Mouse (Mus musculus) stomach, postnatal 0 days (tissue): ENCODE data around the gene 1700008O03Rik. TPM values are rescaled to one million over a fixed set of nuclear protein-coding genes. Genes with fewer than 3 reads are reported as not detected.

ENCODE experiments used
- ATAC-seq: fragments of 200-750 bp; cut with Nextera tagmentation; 2 replicates; pipeline ENCODE4 v1.8.0; 2017; ENCODE audit not compliant: low FRiP score, low TSS enrichment
- DNase-seq: peaks from one replicate; pipeline ENCODE4 v3.0.0-alpha.2; 2016; ENCODE audit warnings: low spot score
- H3K27ac ChIP-seq: fragments of 300-500 bp; sonication (generic); replicated peaks from 2 replicates; pipeline ENCODE4 v1.5.1; 2014; ENCODE audit warnings: mild to moderate bottlenecking, control low read depth
- H3K27me3 ChIP-seq: fragments of 300-500 bp; sonication (generic); 2 replicates; pipeline ENCODE4 v1.6.1; 2014; ENCODE audit warnings: low read length; ENCODE audit not compliant: control insufficient read depth, insufficient read depth
- H3K36me3 ChIP-seq: fragments of 300-500 bp; sonication (generic); 2 replicates; pipeline ENCODE4 v1.6.1; 2014; ENCODE audit warnings: low read length, mixed read lengths; ENCODE audit not compliant: control insufficient read depth, insufficient read depth
- H3K4me1 ChIP-seq: fragments of 300-500 bp; sonication (generic); replicated peaks from 2 replicates; pipeline ENCODE4 v1.6.1; 2014; ENCODE audit warnings: antibody characterized with exemption; ENCODE audit not compliant: control insufficient read depth, insufficient read depth
- H3K4me2 ChIP-seq: fragments of 300-500 bp; sonication (generic); replicated peaks from 2 replicates; pipeline ENCODE4 v1.6.1; 2014; ENCODE audit warnings: low read depth, mild to moderate bottlenecking, control low read depth, moderate library complexity
- H3K4me3 ChIP-seq: fragments of 300-500 bp; sonication (generic); 2 replicates; pipeline ENCODE4 v1.5.1; 2014; ENCODE audit warnings: low read depth, low read length, control low read depth
- H3K9ac ChIP-seq: fragments of 300-500 bp; sonication (generic); 2 replicates; pipeline ENCODE4 v1.6.1; 2014; ENCODE audit warnings: mild to moderate bottlenecking, low read length, control low read depth, mixed read lengths
- H3K9me3 ChIP-seq: fragments of 300-500 bp; sonication (generic); 2 replicates; pipeline ENCODE4 v1.6.1; 2016; ENCODE audit warnings: low read length; ENCODE audit not compliant: control insufficient read depth
- CTCF ChIP-seq: IDR thresholded peaks from 2 replicates; pipeline ENCODE4 v1.5.1; 2016; ENCODE audit warnings: antibody characterized with exemption, low read depth, mild to moderate bottlenecking, moderate library complexity
- EP300 ChIP-seq: optimal IDR thresholded peaks from 2 replicates; pipeline ENCODE3; 2016; ENCODE audit warnings: antibody characterized with exemption
- WGBS: fragments of 180-500 bp; shearing (Covaris S2); extraction: QIAGEN DNeasy Blood & Tissue Kit; methylation state at CpG from one replicate; pipeline ENCODE4 v1.1.7; 2014; 5-methylcytosine and 5-hydroxymethylcytosine counted together
- polyA plus RNA-seq: library from polyadenylated mRNA; unstranded; fragments of >200 nt; fragmentation: Nextera tagmentation; extraction: Ambion mirVana; gene quantifications from 2 replicates; pipeline ENCODE4 v1.2.1, GENCODE M21; 2015

The 1700008O03Rik gene
- polyA plus RNA-seq, 1 experiment from 2014 or later = 0.68 TPM

DNA sequence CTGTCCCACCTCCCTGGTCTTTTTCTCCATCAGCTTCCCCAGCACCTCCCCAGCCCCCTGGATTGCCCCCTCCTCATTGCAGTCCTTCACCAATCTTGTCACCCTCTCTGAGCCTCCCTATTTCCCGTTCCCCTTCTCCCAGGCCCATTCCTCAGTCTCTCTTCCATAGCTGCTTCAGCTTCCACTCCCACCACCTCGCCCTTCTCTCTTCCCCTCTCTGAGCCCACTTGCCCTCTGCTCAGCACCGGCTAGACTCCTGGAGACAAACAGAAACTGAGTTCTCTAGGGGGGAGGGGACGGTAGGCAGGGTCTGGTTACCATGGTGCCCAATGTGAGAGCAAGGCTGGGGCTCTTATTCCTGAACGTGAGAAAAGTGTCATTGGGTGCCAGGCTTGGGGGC is 10.9 kb downstream of the 1700008O03Rik start:
- WGBS = 6% methylated on average over 5 of the region's 5 CpGs
- Histone ChIP-seq H3K36me3 (no peaks in the 10 kb centered on the region), H3K4me1 (peaks cover 6% of the 10 kb centered on the region; the same call in 1 of the 2 replicates), H3K9me3 (no peaks in the 10 kb centered on the region), H3K4me3 (peak overlapping the region; percentile 56; the same call in 1 of the 2 replicates), H3K27ac (no peak overlapping the region), H3K9ac (peak overlapping the region; percentile 59), H3K27me3 (no peaks in the 10 kb centered on the region), H3K4me2 (peak overlapping the region; percentile 78)
- no peak for ATAC-seq
- no peak for DNase-seq
- TF ChIP-seq EP300 (no peak), CTCF (no peak)

DNA sequence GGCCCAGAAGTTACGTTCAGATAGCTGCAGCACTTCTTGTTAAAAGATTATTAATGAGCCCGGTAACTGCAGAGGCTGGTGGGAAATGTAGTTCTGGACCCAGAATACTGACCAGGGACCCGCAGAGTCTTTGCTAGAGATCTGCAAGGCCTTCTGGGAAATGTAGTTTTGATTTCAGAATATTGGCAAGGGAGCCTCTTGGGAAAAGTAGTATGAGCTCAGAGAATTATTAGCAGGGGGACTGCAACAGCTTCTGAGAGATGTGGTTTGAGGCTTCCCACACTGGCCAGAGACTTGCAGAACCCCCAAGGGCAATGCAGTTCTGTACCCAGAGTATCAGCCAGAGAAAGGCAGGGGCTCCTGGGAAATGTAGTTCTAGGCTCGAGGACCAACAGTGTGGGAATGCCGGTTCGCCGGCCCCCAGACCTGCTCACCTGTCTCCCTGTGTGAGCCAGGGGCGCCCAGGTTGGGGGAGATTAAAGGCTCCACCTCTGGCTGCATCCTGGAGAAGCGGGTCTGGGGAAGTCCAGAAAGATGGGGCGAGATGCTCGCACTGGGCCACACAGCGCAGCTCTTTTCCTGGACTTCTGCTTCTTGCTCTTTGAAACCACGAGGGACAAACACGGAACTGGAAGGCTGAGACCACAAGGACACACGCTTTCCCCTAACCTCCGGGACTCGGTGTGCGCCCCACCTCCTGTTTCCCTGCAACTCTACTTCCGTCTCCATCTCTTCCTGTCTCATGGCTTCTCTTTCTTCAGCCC is 11.5 kb downstream of the 1700008O03Rik start:
- DNase-seq = peak; percentile 75
- peak overlapping the region; percentile 56 for H3K4me3 ChIP-seq
- peak; percentile 94 for ATAC-seq
- H3K27ac ChIP-seq = peak overlapping the region; percentile 40; the same call in 1 of the 2 replicates
- H3K4me1 ChIP-seq = peaks cover 6% of the 10 kb centered on the region; the same call in 1 of the 2 replicates
- no peaks in the 10 kb centered on the region for H3K27me3 ChIP-seq
- peak overlapping the region; percentile 78 for H3K4me2 ChIP-seq
- TF ChIP-seq EP300 = no peak
- no peak for TF ChIP-seq CTCF
- H3K36me3 ChIP-seq = no peaks in the 10 kb centered on the region
- WGBS = under 1% methylated on average over 19 of the region's 19 CpGs
- H3K9ac ChIP-seq = peak overlapping the region; percentile 59
- no peaks in the 10 kb centered on the region for H3K9me3 ChIP-seq

DNA sequence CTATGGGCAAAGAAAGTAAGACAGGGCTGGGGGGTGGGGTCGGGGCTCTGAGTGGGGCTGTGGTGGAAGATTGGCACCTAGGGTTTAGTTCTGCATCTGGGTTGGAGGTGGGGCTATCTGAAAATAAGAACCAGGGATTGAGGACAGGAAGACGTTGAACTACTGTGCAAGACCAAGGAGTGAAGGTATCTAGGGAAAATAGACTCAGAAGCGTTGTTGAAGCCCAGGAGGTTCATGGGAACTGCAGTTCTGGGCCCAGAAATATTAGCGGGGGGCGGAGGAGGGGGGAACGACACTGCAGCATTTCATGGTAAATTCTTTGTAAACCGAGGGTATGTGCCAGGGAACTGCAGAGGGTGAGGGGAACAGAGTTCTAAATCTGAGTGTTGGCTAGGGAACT is 12.2 kb downstream of the 1700008O03Rik start:
- Histone ChIP-seq H3K27me3 (no peaks in the 10 kb centered on the region), H3K4me1 (peaks cover 6% of the 10 kb centered on the region; the same call in 1 of the 2 replicates), H3K4me2 (peak overlapping the region; percentile 78), H3K4me3 (peak overlapping the region; percentile 56), H3K9ac (peak overlapping the region; percentile 24; the same call in 1 of the 2 replicates), H3K9me3 (no peaks in the 10 kb centered on the region), H3K27ac (no peak overlapping the region), H3K36me3 (no peaks in the 10 kb centered on the region)
- ATAC-seq = peak; percentile 40; the same call in 1 of the 2 replicates
- 13% methylated on average over 7 of the region's 7 CpGs for WGBS
- TF ChIP-seq CTCF (no peak), EP300 (no peak)
- DNase-seq = no peak

DNA sequence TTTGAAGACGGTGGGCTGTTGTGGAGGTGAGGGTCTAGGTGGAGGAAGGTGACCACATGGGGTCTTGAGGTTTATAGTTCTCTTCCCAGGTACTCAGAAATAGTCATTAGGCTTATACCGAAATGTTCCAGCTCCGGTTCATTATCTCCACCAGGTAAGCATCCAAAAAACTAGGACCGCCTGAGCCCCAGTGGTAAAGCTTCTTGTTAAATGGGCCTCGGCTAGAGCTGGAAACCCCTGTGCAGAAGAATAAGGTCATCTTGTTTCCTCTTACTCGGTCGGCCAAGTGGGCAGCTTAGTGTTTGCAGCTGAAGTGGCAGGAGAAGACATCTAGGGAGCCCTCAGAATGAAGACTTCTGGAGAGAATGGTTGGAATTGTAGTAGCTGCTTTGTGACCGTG is 12.9 kb downstream of the 1700008O03Rik start:
- Histone ChIP-seq H3K27ac (no peak overlapping the region), H3K9me3 (no peaks in the 10 kb centered on the region), H3K9ac (no peak overlapping the region), H3K27me3 (no peaks in the 10 kb centered on the region), H3K4me3 (no peak overlapping the region), H3K4me2 (no peak overlapping the region), H3K4me1 (peaks cover 6% of the 10 kb centered on the region; the same call in 1 of the 2 replicates), H3K36me3 (no peaks in the 10 kb centered on the region)
- ATAC-seq (no peak), DNase-seq (no peak)
- TF ChIP-seq CTCF (no peak), EP300 (no peak)
- 91% methylated on average over 8 of the region's 8 CpGs for WGBS

DNA sequence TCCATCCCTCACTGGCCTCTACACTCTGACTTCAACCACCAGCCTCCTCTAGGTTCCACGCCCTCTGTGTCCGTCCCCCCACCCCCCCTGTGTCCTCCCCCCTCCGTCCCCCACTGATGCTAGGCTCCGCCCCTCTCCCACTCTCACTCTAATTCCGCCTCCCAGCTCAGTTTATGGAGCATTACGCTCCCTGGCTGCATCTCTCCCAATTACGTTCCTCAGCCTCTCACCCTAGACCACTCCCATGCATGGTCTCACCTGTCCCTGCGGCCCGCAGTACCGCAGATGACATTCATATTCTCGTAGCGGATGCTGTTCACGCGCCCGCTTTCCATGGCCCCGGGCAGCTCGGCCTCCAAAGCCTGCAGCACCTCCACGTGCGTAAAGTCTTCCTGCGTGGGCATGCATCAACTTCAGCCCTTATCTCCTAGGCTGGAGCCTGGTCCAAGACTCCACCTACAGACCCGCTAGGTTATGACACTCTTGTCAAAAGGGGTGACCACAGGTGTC is 24.8 kb downstream of the 1700008O03Rik start:
- Histone ChIP-seq H3K4me3 (peak overlapping the region; percentile 45; the same call in 1 of the 2 replicates), H3K27me3 (peaks cover 5% of the 10 kb centered on the region; the same call in 1 of the 2 replicates)
- peak; percentile 18; the same call in 1 of the 2 replicates for ATAC-seq

More for the DNA sequence above, 24.8 kb downstream of the 1700008O03Rik start:
- 11% methylated on average over 21 of the region's 21 CpGs for WGBS
- peak overlapping the region; percentile 87 for H3K4me2 ChIP-seq
- H3K4me1 ChIP-seq = no peaks in the 10 kb centered on the region
- no peak overlapping the region for H3K9ac ChIP-seq
- no peaks in the 10 kb centered on the region for H3K36me3 ChIP-seq
- TF ChIP-seq CTCF = no peak; the same call in 1 of the 2 replicates
- TF ChIP-seq EP300 = no peak
- H3K9me3 ChIP-seq = no peaks in the 10 kb centered on the region
- DNase-seq = no peak
- no peak overlapping the region for H3K27ac ChIP-seq
